Mouse (Mus musculus): ENCODE measurements around the gene Gaa. TPM values are rescaled to one million over a fixed set of nuclear protein-coding genes. Genes with fewer than 3 reads are reported as not detected.
"Not testable (repeated sequence)": the region's sequence is repeated elsewhere in the genome, so short reads cannot be mapped to it uniquely, and the experiment has no call there.

The Gaa gene
- polyA plus RNA-seq, 1 experiment = 95.0 TPM

- no peak for DNase-seq (ENCODE audit: low spot score)
Measured at GRCm38 (mm10) chr11:119252854-119253541, 14.7 kb upstream of the Gaa start.

GRCm38 (mm10) chr11:119256557-119256956, 11.1 kb upstream of the Gaa start:
- DNase-seq (ENCODE audit: low spot score) = not testable (repeated sequence)

- DNase-seq (ENCODE audit: low spot score) = no peak
Measured at GRCm38 (mm10) chr11:119258216-119258571, 9.5 kb upstream of the Gaa start.

GRCm38 (mm10) chr11:119258572-119259322, 8.9 kb upstream of the Gaa start:
- peak; percentile 49 for DNase-seq (ENCODE audit: low spot score)

GRCm38 (mm10) chr11:119259977-119260376, 7.7 kb upstream of the Gaa start:
- DNase-seq (ENCODE audit: low spot score) = no peak

- DNase-seq (ENCODE audit: low spot score) = no peak
Measured at GRCm38 (mm10) chr11:119264413-119264812, 3.3 kb upstream of the Gaa start.

- DNase-seq (ENCODE audit: low spot score) = no peak
Measured at GRCm38 (mm10) chr11:119265811-119266210, 1.9 kb upstream of the Gaa start.

GRCm38 (mm10) chr11:119267241-119267674, 429 bp upstream of the Gaa start:
- no peak for DNase-seq (ENCODE audit: low spot score)

GRCm38 (mm10) chr11:119268557-119269195, 989 bp downstream of the Gaa start:
- no peak for DNase-seq (ENCODE audit: low spot score)

- not testable (repeated sequence) for DNase-seq (ENCODE audit: low spot score)
Measured at GRCm38 (mm10) chr11:119272492-119272891, 4.8 kb downstream of the Gaa start.

- no peak for DNase-seq (ENCODE audit: low spot score)
Measured at GRCm38 (mm10) chr11:119273186-119273930, 5.7 kb downstream of the Gaa start.

GRCm38 (mm10) chr11:119281030-119281429, 13.3 kb downstream of the Gaa start:
- no peak for DNase-seq (ENCODE audit: low spot score)

GRCm38 (mm10) chr11:119285791-119286527, 18.3 kb downstream of the Gaa start:
- DNase-seq (ENCODE audit: low spot score) = no peak

- no peak for DNase-seq (ENCODE audit: low spot score)
Measured at GRCm38 (mm10) chr11:119287207-119287992, 19.7 kb downstream of the Gaa start.

- DNase-seq (ENCODE audit: low spot score) = not testable (repeated sequence)
Measured at GRCm38 (mm10) chr11:119292861-119293260, 25.2 kb downstream of the Gaa start.

- DNase-seq (ENCODE audit: low spot score) = no peak
Measured at GRCm38 (mm10) chr11:119297996-119298395, 30.3 kb downstream of the Gaa start.

- no peak for DNase-seq (ENCODE audit: low spot score)
Measured at GRCm38 (mm10) chr11:119298917-119299316, 31.2 kb downstream of the Gaa start.

- DNase-seq (ENCODE audit: low spot score) = peak; percentile 98
Measured at GRCm38 (mm10) chr11:119299391-119300245, 31.9 kb downstream of the Gaa start, which contains the start of gene Eif4a3. Gene Eif4a3, minus strand, starts transcription at chr11:119300089.

- DNase-seq (ENCODE audit: low spot score) = no peak
Measured at GRCm38 (mm10) chr11:119300246-119300935, 32.7 kb downstream of the Gaa start.

Measured in urinary bladder, adult 2 months (tissue).